Mouse (Mus musculus) kidney, adult 2 months (tissue): Measurements from ENCODE around the gene Nobox. TPM values are rescaled to one million over a fixed set of nuclear protein-coding genes. Genes with fewer than 3 reads are reported as not detected.

ENCODE experiments used
- DNase-seq: peaks from one replicate; pipeline ENCODE4 v3.0.0; 2021
- H3K27ac ChIP-seq: fragments of 200-500 bp; 2 replicates; pipeline ENCODE4 v1.5.1; 2012; ENCODE audit warnings: low read depth, low read length, control low read depth, inconsistent platforms; ENCODE audit not compliant: insufficient read depth
- H3K27me3 ChIP-seq: fragments of 200-500 bp; replicated peaks from 2 replicates; pipeline ENCODE4 v1.6.1; 2012; ENCODE audit warnings: mild to moderate bottlenecking, moderate library complexity, low read length, inconsistent platforms; ENCODE audit not compliant: control insufficient read depth, insufficient read depth
- H3K36me3 ChIP-seq: fragments of 200-500 bp; 2 replicates; pipeline ENCODE4 v1.6.1; 2012; ENCODE audit warnings: mild to moderate bottlenecking, moderate library complexity, low read length, inconsistent platforms; ENCODE audit not compliant: control insufficient read depth, insufficient read depth
- H3K4me1 ChIP-seq: fragments of 200-500 bp; 2 replicates; pipeline ENCODE4 v1.6.1; 2011; ENCODE audit warnings: low read length; ENCODE audit not compliant: control insufficient read depth, insufficient read depth
- H3K4me3 ChIP-seq: fragments of 200-500 bp; 2 replicates; pipeline ENCODE4 v1.5.1; 2011; ENCODE audit warnings: mild to moderate bottlenecking, low read depth, low read length, control low read depth; ENCODE audit not compliant: insufficient read depth
- CTCF ChIP-seq: fragments of 200-500 bp; conservative IDR thresholded peaks from 2 replicates; pipeline ENCODE4 v1.5.1; 2011; ENCODE audit warnings: low read depth, mild to moderate bottlenecking, control low read depth, low read length, moderate library complexity, mixed read lengths; ENCODE audit not compliant: insufficient read depth, insufficient read length
- POLR2A ChIP-seq: fragments of 200-500 bp; IDR thresholded peaks from one replicate; pipeline ENCODE4 v1.6.1; 2011; ENCODE audit warnings: low read depth, low read length, control low read depth
- WGBS: fragments of 180-500 bp; shearing (Covaris S2); methylation state at CpG from one replicate; pipeline ENCODE4 v1.1.7; 2018; 5-methylcytosine and 5-hydroxymethylcytosine counted together
- polyA plus RNA-seq: library from polyadenylated mRNA; depleted of rRNA; stranded (reverse); fragments of >200 nt; gene quantifications from 2 replicates; pipeline ENCODE4 v1.2.3, GENCODE M21; 2012

Nobox gene
- polyA plus RNA-seq, 1 experiment: 0.19 TPM

DNA sequence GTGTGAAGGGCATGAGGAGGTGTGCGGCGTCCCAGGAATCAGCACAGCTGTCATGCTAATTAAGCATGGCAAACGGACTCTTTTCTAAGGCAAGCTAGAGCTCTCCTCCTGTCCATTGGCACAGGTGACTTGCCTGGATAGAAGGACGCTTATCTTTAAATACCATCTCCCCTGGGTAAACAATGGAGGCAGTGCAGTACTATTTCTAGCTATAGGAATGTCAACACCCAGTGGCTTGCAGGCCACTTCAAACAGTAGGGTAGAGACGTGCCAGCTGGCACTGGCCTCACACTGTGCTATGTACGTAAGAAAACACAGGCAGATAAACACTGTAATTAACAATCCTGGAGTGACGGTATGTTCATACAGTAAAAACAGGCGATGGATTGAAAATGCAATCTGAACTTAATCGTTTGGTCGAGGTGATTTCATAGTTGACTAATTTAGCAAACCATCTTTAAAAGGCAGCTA, 28.2 kb upstream of the Nobox start:
- Histone ChIP-seq H3K4me3 (no peak overlapping the region), H3K27me3 (no peaks in the 10 kb centered on the region), H3K27ac (no peak overlapping the region), H3K4me1 (no peaks in the 10 kb centered on the region), H3K36me3 (no peaks in the 10 kb centered on the region)
- TF ChIP-seq POLR2A (no peak), CTCF (no peak)
- 36% methylated on average over 10 of the region's 10 CpGs for WGBS
- DNase-seq: peak; percentile 58

DNA sequence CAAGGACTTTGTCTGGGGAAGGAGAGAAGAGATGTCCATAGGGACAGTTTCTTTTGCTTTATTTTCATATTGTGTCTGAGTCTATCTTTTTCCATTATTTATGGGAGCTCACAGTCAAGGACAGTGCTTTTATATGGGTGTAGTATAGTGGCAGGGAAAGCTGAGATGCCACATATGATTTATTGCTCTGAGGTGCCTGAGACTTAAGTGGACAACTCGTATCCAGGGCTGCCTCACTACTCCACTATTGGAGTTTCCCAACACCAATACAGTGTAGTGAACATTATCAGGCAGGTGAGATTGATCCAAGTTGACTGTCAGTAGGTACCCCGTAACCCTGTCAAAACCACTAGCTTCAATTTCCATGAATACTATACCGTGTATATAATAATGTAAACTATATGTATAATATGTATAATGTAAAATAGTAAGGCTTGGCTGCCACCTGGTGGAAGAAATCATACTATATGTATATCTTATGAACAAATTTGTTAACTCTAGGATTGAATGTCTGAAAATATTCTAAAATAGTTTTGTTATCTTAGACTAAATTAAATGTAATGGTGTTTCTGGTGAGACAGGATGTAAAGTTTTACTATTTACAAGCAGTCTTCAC, 26.4 kb upstream of the Nobox start:
- no peak for TF ChIP-seq POLR2A
- TF ChIP-seq CTCF: no peak
- WGBS: 69% methylated on average over 3 of the region's 3 CpGs
- no peak overlapping the region for H3K4me3 ChIP-seq

DNA sequence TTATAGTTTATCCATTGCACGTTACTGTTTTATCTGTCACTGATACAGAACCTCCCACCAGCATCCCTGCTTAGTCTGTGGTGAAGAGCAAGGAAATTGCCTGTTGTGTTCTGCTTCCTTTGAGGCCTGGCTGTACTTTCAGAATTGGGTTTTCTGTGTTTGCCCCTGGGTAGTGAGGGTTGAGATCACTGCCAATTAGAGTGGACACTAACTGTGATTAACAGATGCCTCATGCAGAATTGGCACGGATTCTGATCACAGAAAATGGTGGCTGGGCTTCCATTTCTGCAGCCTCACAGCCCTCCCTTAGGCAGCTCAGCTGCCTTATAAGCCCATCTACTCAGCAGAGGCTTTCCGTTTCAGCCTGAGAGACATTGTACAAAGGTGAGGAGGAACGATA, 24.1 kb upstream of the Nobox start:
- no peak for DNase-seq
- no peak overlapping the region for H3K27ac ChIP-seq
- TF ChIP-seq CTCF (no peak), POLR2A (no peak)
- no peak overlapping the region for H3K4me3 ChIP-seq
- H3K27me3 ChIP-seq: no peaks in the 10 kb centered on the region
- H3K4me1 ChIP-seq: no peaks in the 10 kb centered on the region
- WGBS: 71% methylated on average over 4 of the region's 4 CpGs
- H3K36me3 ChIP-seq: no peaks in the 10 kb centered on the region

More for the DNA sequence above, 26.4 kb upstream of the Nobox start:
- no peak for DNase-seq
- no peak overlapping the region for H3K27ac ChIP-seq
- H3K36me3 ChIP-seq: no peaks in the 10 kb centered on the region
- H3K4me1 ChIP-seq: no peaks in the 10 kb centered on the region
- H3K27me3 ChIP-seq: no peaks in the 10 kb centered on the region

DNA sequence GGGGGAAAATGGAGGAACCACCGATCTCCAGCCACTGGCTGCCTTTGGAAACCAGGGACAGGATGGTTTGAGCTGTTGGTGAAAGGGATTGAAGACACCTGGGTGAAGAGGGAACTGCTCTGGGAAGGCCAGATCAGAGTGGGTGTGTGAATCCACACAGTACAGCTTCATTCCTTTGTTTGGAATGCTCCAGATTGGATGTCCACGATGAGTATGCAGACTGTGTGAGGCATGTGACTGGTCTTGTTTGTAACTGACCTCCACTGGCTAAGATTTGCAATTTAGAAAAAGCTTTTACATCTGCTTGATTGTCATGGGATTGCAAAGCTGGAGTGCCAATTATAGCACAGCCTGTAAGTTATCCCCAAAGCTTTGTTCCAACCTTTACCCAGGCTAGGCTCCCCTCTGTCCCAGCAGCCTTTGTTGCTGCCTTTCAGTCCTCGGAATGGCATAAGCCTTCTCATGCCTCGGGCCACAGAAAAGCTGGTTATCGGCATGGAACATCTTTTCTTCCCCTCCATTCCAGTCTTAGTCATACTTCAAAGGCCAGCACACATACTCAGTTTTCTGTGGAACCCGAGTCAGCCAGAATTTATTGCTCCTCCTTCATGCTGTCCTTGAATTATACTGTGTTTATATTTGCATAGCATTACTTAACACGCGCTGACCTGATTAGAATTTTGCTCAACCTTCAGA, 3.8 kb upstream of the Nobox start:
- H3K27ac ChIP-seq: no peak overlapping the region; the same call in 1 of the 2 replicates

DNA sequence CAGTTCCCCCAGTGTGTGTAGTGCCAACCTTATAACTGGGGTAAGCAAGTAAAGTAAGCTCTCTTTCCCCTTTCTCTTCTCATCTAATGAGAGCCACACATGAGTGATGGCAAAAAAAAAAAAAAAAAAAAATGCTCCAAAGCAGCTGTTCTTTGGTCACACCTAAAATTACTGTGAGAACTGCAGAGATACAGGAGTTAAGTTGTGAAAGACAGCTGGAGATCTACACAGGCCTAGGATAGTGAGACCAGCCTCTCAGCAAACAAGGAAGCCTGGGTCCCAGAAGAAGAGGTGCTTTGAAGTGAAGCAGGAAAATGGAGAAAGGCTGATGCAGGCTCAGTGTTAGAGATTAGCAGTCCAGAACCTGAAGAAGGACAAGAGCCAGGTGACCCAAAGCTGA, 3.2 kb upstream of the Nobox start:
- DNase-seq: no peak

More for the DNA sequence above, 3.8 kb upstream of the Nobox start:
- no peak for DNase-seq
- H3K36me3 ChIP-seq: no peaks in the 10 kb centered on the region
- no peaks in the 10 kb centered on the region for H3K4me1 ChIP-seq
- no peaks in the 10 kb centered on the region for H3K27me3 ChIP-seq
- 54% methylated on average over 8 of the region's 8 CpGs for WGBS
- no peak overlapping the region for H3K4me3 ChIP-seq
- TF ChIP-seq POLR2A: no peak
- TF ChIP-seq CTCF: no peak

DNA sequence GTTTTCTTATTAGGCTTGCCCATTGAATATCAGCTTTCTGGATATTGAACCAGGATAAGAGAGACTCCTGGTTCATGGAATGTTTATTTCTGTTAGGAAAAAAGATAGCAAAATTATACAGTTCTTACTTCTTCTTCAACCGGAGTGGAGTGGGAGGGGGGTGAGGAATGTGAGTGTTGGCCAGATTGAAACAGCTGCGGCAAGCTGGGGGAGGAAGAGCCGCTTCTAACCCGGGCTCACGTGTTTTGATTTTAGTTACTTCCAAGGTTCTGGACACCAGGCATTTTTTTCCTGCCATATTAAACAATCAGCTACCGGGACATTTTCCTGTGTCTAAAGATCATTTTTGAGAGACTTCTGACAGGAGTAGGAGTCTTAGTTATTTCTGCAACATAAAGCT, 717 bp upstream of the Nobox start:
- 48% methylated on average over 6 of the region's 6 CpGs for WGBS
- TF ChIP-seq POLR2A (no peak), CTCF (no peak)
- Histone ChIP-seq H3K27me3 (no peaks in the 10 kb centered on the region), H3K4me1 (no peaks in the 10 kb centered on the region), H3K36me3 (no peaks in the 10 kb centered on the region), H3K27ac (no peak overlapping the region), H3K4me3 (no peak overlapping the region)
- DNase-seq: no peak

More for the DNA sequence above, 3.2 kb upstream of the Nobox start:
- H3K27me3 ChIP-seq: no peaks in the 10 kb centered on the region
- no peaks in the 10 kb centered on the region for H3K4me1 ChIP-seq
- no peaks in the 10 kb centered on the region for H3K36me3 ChIP-seq
- no peak overlapping the region for H3K27ac ChIP-seq
- H3K4me3 ChIP-seq: no peak overlapping the region
- no peak for TF ChIP-seq CTCF

DNA sequence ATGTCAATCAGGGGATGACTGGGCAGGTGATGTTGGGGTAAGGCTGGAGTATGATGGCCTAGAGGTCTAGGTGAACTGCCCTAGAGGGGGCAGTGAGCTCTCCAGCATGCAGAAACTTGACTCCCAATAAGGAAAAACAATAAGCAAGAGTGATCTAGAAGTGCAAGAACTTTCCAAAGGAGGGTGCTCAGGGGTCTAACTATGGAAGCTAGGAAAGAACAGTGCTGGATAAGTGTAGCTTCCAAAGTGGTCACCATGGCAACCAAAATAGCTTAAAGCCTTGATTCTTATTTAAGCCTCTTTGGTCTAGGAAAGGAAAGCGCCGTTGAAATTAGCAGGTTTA, 11.9 kb downstream of the Nobox start:
- H3K36me3 ChIP-seq: no peaks in the 10 kb centered on the region
- WGBS: 40% methylated on average over 2 of the region's 2 CpGs

More for the DNA sequence above, 11.9 kb downstream of the Nobox start:
- Histone ChIP-seq H3K4me3 (no peak overlapping the region), H3K27me3 (no peaks in the 10 kb centered on the region), H3K4me1 (peaks cover 8% of the 10 kb centered on the region), H3K27ac (no peak overlapping the region)
- no peak for DNase-seq
- TF ChIP-seq CTCF: no peak
- TF ChIP-seq POLR2A: no peak
